13 mouse cellular contexts compared by ENCODE assay signal in the genomic region with DNA sequence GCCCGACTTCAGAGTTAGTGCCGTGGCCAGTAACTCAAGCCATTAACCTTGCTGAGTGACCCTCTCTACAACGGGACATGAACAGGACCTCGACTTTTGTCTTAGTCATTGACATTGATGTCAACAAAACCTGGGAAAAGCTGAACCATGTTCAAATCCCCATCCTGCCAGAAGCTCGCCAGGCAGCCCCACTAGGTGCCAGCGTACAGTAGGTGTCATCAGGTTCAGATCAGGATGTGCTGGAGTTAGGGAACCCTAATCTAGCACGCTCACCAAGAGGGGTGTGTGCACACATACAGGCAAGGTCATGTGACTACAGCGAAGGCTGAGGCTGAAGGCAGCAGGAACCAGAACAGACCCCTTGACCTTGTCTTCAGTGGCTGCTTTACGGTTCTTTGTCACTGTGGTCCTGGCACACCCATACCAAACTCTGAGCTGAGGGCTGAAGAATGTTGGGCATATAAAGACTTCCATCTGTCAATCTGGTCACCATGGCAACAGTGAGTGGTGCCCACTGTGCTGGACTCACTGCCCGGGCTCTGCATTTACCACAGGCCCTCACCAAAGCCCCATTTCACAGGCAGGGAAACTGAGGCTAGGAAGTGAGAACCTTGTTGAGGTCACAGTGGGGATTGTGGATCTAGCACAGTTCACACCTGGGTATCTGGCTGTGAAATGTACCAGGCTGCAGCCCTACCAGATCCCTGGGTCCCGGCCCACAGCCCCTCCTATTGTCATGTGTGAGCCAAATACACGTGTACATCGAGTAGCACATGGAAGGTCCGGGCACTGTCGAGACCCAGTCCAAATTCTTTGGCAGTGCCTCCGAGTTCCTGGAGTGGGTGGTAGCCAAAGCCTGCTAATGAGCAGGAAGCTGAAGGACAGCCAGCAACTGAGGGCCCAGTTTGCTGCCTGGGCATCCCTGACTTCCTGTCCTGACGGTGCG. TPM values are rescaled to one million over a fixed set of nuclear protein-coding genes. Genes with fewer than 3 reads are reported as not detected.
A peak's percentile ranks its signal among the peaks of the same experiment; 100 is the strongest.
DNase-seq lines count a peak whose midpoint lies in the region; ATAC-seq and TF ChIP-seq lines count a peak whose summit lies in the region.
"Had no signal": no experiment of that assay in that cellular context is flagged by ENCODE, and none has a peak within 500 bp of the region (broad histone marks: within the 10 kb centered on the region; RNA-seq: fewer than 3 reads in every experiment).

No protein-coding gene starts in this region.

- H3K27ac ChIP-seq in gastrocnemius, adult 2 months, result no peak overlapping the region
- H3K27ac ChIP-seq in midbrain, embryonic 13.5 days, result no peak overlapping the region
- no peak overlapping the region for H3K27ac ChIP-seq in midbrain, embryonic 10.5 days (replicated peaks)
- no peak overlapping the region for H3K27ac ChIP-seq in midbrain, postnatal 0 days (ENCODE audit: low read depth, low read length)
- H3K27ac ChIP-seq: embryonic facial prominence, embryonic 13.5 days; intestine, embryonic 15.5 days; liver, embryonic 15.5 days; midbrain, embryonic 12.5 days had no signal

- no peak overlapping the region for H3K4me2 ChIP-seq in midbrain, embryonic 13.5 days (replicated peaks)
- no peak overlapping the region for H3K4me2 ChIP-seq in midbrain, postnatal 0 days (ENCODE audit: low read depth, low read length, poor library complexity, severe bottlenecking)
- H3K4me2 ChIP-seq: embryonic facial prominence, embryonic 13.5 days; liver, embryonic 15.5 days; midbrain, embryonic 12.5 days had no signal

- no peaks in the 10 kb centered on the region for H3K9me3 ChIP-seq in midbrain, embryonic 13.5 days
- no peaks in the 10 kb centered on the region for H3K9me3 ChIP-seq in midbrain, embryonic 10.5 days (replicated peaks)
- H3K9me3 ChIP-seq in midbrain, postnatal 0 days (ENCODE audit: low read length), result no peaks in the 10 kb centered on the region
- H3K9me3 ChIP-seq: embryonic facial prominence, embryonic 13.5 days; intestine, embryonic 15.5 days; liver, embryonic 15.5 days; midbrain, embryonic 12.5 days had no signal

- peaks cover 22% of the 10 kb centered on the region for H3K36me3 ChIP-seq in midbrain, embryonic 13.5 days
- peaks cover 77% of the 10 kb centered on the region for H3K36me3 ChIP-seq in midbrain, embryonic 10.5 days
- no peaks in the 10 kb centered on the region; the same call in 1 of the 2 replicates for H3K36me3 ChIP-seq in midbrain, postnatal 0 days (ENCODE audit: insufficient read depth, low read length)
- H3K36me3 ChIP-seq: liver, embryonic 15.5 days had no signal

- H3K9ac ChIP-seq in midbrain, embryonic 13.5 days (replicated peaks), result no peak overlapping the region
- H3K9ac ChIP-seq in midbrain, postnatal 0 days (replicated peaks; ENCODE audit: low read length, poor library complexity, severe bottlenecking), result no peak overlapping the region
- H3K9ac ChIP-seq: embryonic facial prominence, embryonic 13.5 days; intestine, embryonic 15.5 days; liver, embryonic 15.5 days; midbrain, embryonic 12.5 days had no signal

- H3K4me1 ChIP-seq in midbrain, embryonic 13.5 days (replicated peaks), result peaks cover 12% of the 10 kb centered on the region; the same call in 1 of the 2 replicates
- peaks cover 6% of the 10 kb centered on the region for H3K4me1 ChIP-seq in midbrain, embryonic 10.5 days
- H3K4me1 ChIP-seq in midbrain, postnatal 0 days (ENCODE audit: insufficient read depth, low read length), result no peaks in the 10 kb centered on the region
- H3K4me1 ChIP-seq: liver, embryonic 15.5 days had no signal

- H3K4me3 ChIP-seq in gastrocnemius, adult 2 months, result peak overlapping the region; percentile 25; the same call in 1 of the 2 replicates
- H3K4me3 ChIP-seq in midbrain, embryonic 13.5 days (replicated peaks), result no peak overlapping the region
- H3K4me3 ChIP-seq in midbrain, embryonic 10.5 days, result no peak overlapping the region
- no peak overlapping the region for H3K4me3 ChIP-seq in midbrain, postnatal 0 days (ENCODE audit: low read depth, low read length)
- H3K4me3 ChIP-seq: embryonic facial prominence, embryonic 13.5 days; intestine, embryonic 15.5 days; liver, embryonic 15.5 days; midbrain, embryonic 12.5 days had no signal

- no peak for DNase-seq in gastrocnemius, adult 2 months
- DNase-seq in gastrocnemius, adult 18-20 months (ENCODE audit: low spot score), result no peak
- no peak for DNase-seq in midbrain, embryonic 10.5 days (ENCODE audit: low spot score)
- peak; percentile 81 to 83 for DNase-seq in cerebellum, postnatal 36 days
- peak; percentile 67 for DNase-seq in midbrain, postnatal 0 days (ENCODE audit: low spot score)
- DNase-seq in adrenal gland, adult 8-10 months, result no peak
- DNase-seq: gastrocnemius, postnatal 25 days had no signal

- no peaks in the 10 kb centered on the region for H3K27me3 ChIP-seq in midbrain, embryonic 13.5 days
- H3K27me3 ChIP-seq in midbrain, embryonic 10.5 days (ENCODE audit: low read depth, poor library complexity, severe bottlenecking), result no peaks in the 10 kb centered on the region
- no peaks in the 10 kb centered on the region for H3K27me3 ChIP-seq in midbrain, postnatal 0 days (ENCODE audit: insufficient read depth, low read length)
- H3K27me3 ChIP-seq: embryonic facial prominence, embryonic 13.5 days; intestine, embryonic 15.5 days; liver, embryonic 15.5 days; midbrain, embryonic 12.5 days had no signal

- intact Hi-C loops in gastrocnemius, adult 2 months (cut with DNase I), result no loop called here

- TF ChIP-seq CTCF in gastrocnemius, adult 2 months (IDR thresholded peaks at IDR 0.05), result no peak
- TF ChIP-seq CTCF in midbrain, postnatal 0 days (IDR thresholded peaks at IDR 0.05), result no peak

- ATAC-seq in midbrain, embryonic 13.5 days, result peak; percentile 25
- ATAC-seq in midbrain, postnatal 0 days (ENCODE audit: low FRiP score), result no peak
- no peak for ATAC-seq in inflammation-experienced regulatory T-cells, adult 6 months

- 86% methylated on average over 18 of the region's 18 CpGs for WGBS in midbrain, embryonic 13.5 days
- WGBS in midbrain, embryonic 10.5 days, result 92% methylated on average over 18 of the region's 18 CpGs
- 81% methylated on average over 18 of the region's 18 CpGs for WGBS in midbrain, postnatal 0 days

RNA-seq across cellular contexts. Expression of a gene that starts 30.4 kb away (rescaled TPM):
- total RNA-seq in gastrocnemius, adult 2 months (2021), result 10 to 100 TPM; 30.7 to 36.6 TPM
- 10 to 100 TPM; 29.7 to 29.9 TPM for total RNA-seq in gastrocnemius, adult 18-20 months (2021)
- 50.0 and 53.1 TPM in 2 replicates for polyA plus RNA-seq in midbrain, embryonic 13.5 days (2015; fragmentation: Nextera tagmentation; extraction: Ambion mirVana)
- 27.0 and 29.6 TPM in 2 replicates for polyA plus RNA-seq in midbrain, embryonic 10.5 days (2016; fragmentation: Nextera tagmentation; extraction: Ambion mirVana)
- total RNA-seq in midbrain, postnatal 0 days (2014; rRNA removed), result 152 and 156 TPM in 2 replicates
- polyA plus RNA-seq in midbrain, postnatal 0 days (2015; fragmentation: Nextera tagmentation; extraction: Ambion mirVana), result 43.1 and 43.5 TPM in 2 replicates
- total RNA-seq in adrenal gland, adult 8-10 months (2022), result 10 to 100 TPM; 17.1 to 26.4 (median 22.0) TPM
- polyA plus RNA-seq in inflammation-experienced regulatory T-cells, adult 6 months (2017; shearing (Covaris generic)), result under 1 TPM; 0.20 to 0.55 (median 0.33) TPM

RNA-seq across cellular contexts. Expression of a gene that starts 30.5 kb away (rescaled TPM):
- not detected for total RNA-seq in gastrocnemius, adult 2 months (2021)
- total RNA-seq in gastrocnemius, adult 18-20 months (2021), result under 1 TPM in 1 of 2 experiments, not detected in 1; 0.26 TPM
- polyA plus RNA-seq in midbrain, embryonic 13.5 days (2015; fragmentation: Nextera tagmentation; extraction: Ambion mirVana), result 17.6 and 18.1 TPM in 2 replicates
- 20.6 and 21.8 TPM in 2 replicates for polyA plus RNA-seq in midbrain, embryonic 10.5 days (2016; fragmentation: Nextera tagmentation; extraction: Ambion mirVana)
- total RNA-seq in midbrain, postnatal 0 days (2014; rRNA removed), result 13.3 and 22.7 TPM in 2 replicates
- polyA plus RNA-seq in midbrain, postnatal 0 days (2015; fragmentation: Nextera tagmentation; extraction: Ambion mirVana), result 10.3 and 13.3 TPM in 2 replicates
- 1 to 10 TPM in 2 of 4 experiments, under 1 TPM in 2; 0.73 to 1.9 (median 1.3) TPM for total RNA-seq in adrenal gland, adult 8-10 months (2022)
- 1 to 10 TPM; 1.6 to 4.2 (median 3.3) TPM for polyA plus RNA-seq in inflammation-experienced regulatory T-cells, adult 6 months (2017; shearing (Covaris generic))

Comparison
In these comparisons a context has a peak if more than half of its experiments do, and no peak if none do; other contexts are left out.
1. DNase-seq: peak in cerebellum, postnatal 36 days (2 of 2) and midbrain, postnatal 0 days (single experiment); none in gastrocnemius, adult 2 months (single experiment), gastrocnemius, adult 18-20 months (single experiment), midbrain, embryonic 10.5 days (single experiment) and adrenal gland, adult 8-10 months (single experiment).